Mouse (Mus musculus) heart, postnatal 0 days (tissue): ENCODE measurements at regions not wholly inside any gene's neighbourhood (a gene's known extent, or its start where the extent isn't known, plus 50 kb on each side); places are given as distances from the start of the nearest gene placed in this dataset.

Experiments
- CTCF ChIP-seq: IDR thresholded peaks from 2 replicates; pipeline ENCODE4 v1.5.1; 2016; ENCODE audit warnings: antibody characterized with exemption, control low read depth, low read depth
- EP300 ChIP-seq: IDR thresholded peaks from 2 replicates; pipeline ENCODE4 v1.6.1; 2016; ENCODE audit warnings: antibody characterized with exemption, low read depth

- TF ChIP-seq CTCF (no peak), EP300 (no peak)
Observed at GRCm38 (mm10) chr3:69910073-69910472, 50.3 kb upstream of the Sptssb start.
